Mouse (Mus musculus): ENCODE results near the gene Mdc1. TPM values are rescaled to one million over a fixed set of nuclear protein-coding genes. Genes with fewer than 3 reads are reported as not detected.

The Mdc1 gene
- total RNA-seq, 2 experiments from 2014 or later: 16.5 to 16.9 TPM

DNA sequence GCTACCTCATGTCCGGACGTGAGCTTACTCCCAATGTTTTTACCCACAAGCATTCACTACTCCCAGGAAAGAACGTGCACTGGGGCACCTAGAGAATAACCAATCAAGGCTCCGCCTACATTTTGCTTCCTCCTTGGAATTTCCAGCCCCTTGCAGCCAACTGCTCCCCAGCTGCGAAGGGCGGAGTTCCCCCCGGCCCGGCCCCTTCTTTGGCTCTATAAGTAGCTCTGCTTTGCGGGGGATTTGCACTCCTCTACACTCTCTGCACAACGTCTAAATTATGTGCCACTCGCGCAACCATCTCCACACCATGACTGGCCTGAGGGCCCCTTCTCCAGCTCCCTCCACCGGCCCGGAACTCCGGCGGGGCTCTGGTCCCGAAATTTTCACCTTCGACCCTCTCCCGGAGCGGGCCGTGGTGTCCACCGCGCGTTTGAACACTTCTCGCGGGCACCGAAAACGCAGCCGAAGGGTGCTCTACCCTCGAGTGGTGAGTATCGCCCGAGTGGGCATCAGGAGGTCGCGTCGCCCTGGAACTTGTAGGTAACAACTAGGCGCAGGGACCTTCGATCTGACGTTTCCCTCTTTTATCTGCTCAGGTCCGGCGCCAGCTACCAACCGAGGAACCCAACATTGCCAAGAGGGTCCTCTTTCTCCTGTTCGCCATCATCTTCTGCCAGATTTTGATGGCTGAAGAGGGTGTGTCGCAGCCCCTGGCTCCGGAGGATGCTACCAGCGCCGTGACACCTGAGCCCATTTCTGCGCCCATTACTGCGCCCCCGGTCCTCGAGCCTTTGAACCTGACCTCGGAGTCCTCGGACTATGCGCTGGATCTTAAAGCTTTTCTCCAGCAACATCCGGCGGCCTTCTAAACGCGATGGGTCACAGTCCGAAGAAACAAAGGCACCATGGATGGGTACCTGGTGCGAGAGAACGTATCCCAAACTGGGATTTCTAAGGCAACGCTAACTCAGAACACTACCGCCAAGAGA lies 19.6 kb upstream of the Mdc1 start, which contains the start of gene Ier3:
Ier3 (plus strand) TSS at position 246 of the 992 bp plus-strand sequence.
- intact Hi-C loops (cut with DNase I): loop anchor here (2.0 kb wide), 1 partner anchor 83 kb away; no protein-coding TSS in a partner anchor
- DNase-seq (ENCODE audit: low spot score in 2 of 2): peak; percentile 68 to 69

DNA sequence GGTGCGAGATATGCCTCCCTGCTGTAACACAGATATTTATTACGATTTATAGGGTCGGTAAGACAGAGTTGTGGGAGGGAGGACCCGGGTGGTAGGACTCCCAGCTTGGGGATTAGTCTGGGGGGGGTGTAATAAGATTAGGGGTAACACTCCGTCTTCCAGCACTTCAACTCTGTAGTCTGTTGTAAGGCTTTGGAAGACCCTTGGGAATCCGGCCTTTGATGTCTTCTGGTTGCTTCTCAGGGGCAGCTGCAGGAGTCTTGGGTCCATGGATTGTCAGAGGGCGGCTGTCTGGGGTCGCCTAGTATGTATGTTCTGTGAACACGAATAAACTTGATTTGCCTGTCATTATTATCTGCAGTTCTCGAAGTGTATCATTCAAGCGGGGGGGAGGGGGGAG lies 18.8 kb upstream of the Mdc1 start:
- intact Hi-C loops (cut with DNase I): loop anchor here (2.0 kb wide), 1 partner anchor 84 kb away; no protein-coding TSS in a partner anchor
- DNase-seq (ENCODE audit: low spot score in 2 of 2): no peak

DNA sequence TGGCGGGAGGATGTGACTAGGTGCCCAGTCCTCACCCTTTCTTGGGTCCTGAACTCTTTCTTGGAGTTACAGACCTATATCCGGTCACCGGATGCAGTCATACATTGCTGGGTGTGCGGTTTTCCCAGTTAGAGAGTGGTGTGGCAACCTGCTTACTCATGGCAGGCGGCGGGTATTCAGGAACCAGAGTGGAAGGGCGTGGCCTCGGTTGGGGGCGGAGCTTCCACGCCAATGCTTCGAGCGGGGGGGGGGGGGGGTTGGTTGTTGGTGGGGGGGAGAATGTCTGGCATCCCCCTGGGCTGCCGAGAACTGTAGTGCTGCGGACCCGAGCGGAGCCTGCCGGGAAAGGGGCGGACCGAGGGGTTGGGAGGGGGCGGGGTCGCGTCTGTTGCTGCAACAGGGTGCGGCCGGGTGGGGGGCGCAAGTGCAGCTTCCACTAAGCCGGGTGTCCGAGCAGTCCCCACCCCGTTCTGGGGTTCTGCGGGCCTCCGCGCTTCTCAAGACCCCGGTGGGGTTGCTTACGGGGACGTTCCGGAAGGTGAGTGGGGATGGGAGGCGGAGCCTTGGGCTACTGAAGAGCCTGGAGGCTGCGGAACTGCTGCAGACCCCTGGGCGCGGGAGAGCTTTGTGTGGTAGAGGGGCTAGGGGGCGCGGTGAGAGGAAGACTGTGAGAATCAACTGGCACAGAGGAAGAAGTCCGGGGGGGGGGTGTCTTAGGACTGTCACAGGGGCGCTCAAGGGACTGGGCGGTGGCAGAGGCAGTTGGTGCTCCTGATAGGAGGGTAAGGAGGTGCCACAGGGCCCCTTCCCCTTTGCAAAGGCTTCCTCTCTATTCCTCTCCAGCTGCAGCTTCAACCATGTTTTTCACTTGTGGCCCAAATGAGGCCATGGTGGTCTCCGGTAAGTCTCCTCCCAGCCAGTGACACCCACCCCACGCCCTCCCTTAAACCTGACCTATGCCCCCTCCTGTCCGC lies 18.1 kb upstream of the Mdc1 start, which contains the start of gene Flot1:
Flot1 (plus strand) TSS at position 267 of the 974 bp plus-strand sequence.
- intact Hi-C loops (cut with DNase I): loop anchor here (2.0 kb wide), 1 partner anchor 84 kb away; no protein-coding TSS in a partner anchor

DNA sequence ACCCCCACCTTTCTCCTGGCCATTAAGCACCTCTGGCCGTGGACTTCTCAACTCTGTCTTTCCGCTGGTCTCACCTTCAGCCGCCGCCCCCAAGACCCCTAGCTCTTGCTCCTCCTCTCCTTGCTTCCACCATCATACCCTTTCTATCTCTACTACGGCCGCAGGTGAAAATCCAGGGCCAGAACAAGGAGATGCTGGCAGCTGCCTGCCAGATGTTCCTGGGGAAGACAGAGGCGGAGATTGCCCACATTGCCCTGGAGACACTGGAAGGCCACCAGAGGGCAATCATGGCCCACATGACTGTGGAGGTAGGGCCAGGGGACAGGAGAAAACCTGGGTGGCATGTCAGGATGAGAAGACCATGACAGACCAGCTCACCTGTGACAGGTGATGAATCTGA lies 16.9 kb upstream of the Mdc1 start:
- no peak for DNase-seq (ENCODE audit: low spot score in 2 of 2)
- intact Hi-C loops (cut with DNase I): no loop called here

More for the DNA sequence above, 18.1 kb upstream of the Mdc1 start, which contains the start of gene Flot1:
- peak; percentile 73 to 76 for DNase-seq (ENCODE audit: low spot score in 2 of 2)

DNA sequence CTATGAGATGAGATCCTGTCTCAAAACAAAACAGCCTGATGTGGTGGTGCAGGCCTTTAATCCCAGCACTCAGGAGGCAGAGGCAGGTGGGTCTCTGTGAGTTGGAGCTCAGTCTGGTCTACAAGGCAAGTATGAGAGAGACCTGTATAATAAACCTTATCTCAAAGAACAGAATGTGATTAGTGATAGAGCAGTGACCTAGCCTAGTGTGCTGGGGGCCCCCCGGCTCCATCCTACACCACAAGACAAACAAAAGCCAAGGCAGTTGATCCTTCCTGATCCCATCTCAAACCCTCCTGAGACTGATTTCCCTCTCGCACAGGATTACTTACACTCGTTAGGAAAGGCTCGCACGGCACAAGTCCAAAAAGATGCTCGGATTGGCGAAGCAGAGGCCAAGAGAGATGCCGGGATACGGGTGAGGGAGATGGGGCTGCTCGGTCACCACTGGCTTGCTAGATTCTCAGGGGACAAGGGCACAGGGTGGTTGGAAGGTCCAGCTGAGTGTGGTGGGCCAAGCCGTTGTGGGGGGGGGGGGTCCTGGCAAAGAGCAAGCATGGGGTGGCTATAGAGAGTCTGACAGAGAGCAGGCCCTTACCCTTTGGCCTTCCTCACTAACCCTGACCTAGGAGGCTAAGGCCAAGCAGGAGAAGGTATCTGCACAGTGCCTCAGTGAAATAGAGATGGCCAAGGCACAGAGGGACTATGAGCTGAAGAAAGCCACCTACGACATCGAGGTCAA lies 16.0 kb upstream of the Mdc1 start:
- intact Hi-C loops (cut with DNase I): no loop called here
- no peak for DNase-seq (ENCODE audit: low spot score in 2 of 2)

DNA sequence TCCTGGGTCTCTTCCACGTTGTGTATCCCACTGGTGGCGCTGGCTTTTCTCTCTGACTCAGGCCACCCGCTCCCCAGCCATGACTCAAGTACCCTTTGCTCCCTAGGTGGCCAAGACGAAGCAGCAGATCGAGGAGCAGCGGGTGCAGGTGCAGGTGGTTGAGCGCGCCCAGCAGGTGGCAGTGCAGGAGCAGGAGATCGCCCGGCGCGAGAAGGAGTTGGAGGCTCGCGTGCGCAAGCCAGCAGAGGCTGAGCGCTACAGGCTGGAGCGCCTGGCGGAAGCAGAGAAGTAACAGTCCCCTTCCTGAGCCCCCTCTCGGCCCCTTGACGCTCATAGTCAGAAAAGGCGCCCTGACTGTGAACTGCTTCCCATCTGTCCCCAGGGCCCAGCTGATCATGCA lies 11.6 kb upstream of the Mdc1 start:
- intact Hi-C loops (cut with DNase I): loop anchor here (2.0 kb wide), 1 partner anchor 45 kb away; no protein-coding TSS in a partner anchor
- DNase-seq (ENCODE audit: low spot score in 2 of 2): peak; percentile 82 to 85

DNA sequence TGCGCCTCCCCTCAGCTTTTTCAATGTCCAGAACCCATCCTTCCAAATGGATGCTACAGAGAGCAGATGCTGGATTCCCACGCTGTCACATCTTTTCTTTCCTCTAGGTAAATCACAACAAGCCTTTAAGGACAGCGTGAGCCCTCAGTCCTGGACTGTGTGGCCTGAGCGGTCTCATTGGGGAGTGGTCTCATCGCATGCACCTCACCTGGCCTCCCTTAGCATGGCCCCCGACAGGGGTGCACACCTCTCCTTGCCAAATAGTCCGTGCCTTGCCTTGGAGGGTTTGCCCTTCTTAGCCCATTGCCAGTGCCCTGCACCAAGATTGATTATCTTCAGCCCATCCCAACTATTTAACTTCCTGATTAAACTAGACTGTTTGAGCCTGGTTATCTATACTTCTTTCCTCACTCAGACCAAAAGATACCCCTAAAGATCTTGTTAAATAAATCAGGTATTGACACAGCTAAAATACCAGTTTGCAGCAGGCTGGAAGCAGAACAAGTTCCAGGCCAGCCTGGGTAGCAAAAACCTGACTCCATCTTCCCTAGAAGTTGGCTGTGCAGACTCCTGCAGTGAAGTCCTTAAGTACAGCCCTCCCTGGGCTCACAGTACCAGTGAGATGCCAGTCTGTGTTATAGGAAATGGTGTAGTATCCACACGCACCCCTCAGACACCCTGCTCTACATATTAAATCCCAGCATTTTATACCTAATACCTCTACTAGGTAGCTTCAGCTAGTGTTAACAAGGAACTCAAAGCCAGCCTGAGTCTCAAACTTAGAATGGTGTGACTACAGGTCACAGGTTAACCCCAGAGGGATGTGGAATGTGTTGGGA lies 8.7 kb upstream of the Mdc1 start:
- intact Hi-C loops (cut with DNase I): no loop called here
- no peak for DNase-seq (ENCODE audit: low spot score in 2 of 2)

DNA sequence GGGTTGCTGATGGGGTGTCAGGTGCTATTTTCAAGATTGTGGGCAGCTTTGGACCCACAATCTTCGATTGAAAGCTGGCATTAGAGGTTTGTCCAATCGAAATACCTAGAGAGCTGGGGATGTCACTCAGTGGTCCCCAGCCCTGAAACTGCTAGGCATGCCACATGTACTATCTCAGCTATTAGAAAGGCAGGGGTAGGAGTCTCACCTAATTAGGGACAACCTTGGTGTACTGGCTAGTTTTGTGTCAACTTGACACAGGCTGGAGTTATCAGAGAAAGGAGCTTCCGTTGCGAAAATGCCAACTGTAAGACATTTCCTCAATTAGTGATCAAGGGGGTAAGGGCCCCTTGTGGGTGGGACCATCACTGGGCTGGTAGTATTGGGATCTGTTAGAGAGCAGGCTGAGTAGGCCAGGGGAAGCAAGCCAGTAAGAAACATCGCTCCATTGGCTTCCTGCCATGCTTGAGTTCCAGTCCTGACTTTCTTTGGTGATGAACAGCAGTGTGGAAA lies 8.0 kb upstream of the Mdc1 start:
- intact Hi-C loops (cut with DNase I): no loop called here
- DNase-seq (ENCODE audit: low spot score in 2 of 2): no peak

DNA sequence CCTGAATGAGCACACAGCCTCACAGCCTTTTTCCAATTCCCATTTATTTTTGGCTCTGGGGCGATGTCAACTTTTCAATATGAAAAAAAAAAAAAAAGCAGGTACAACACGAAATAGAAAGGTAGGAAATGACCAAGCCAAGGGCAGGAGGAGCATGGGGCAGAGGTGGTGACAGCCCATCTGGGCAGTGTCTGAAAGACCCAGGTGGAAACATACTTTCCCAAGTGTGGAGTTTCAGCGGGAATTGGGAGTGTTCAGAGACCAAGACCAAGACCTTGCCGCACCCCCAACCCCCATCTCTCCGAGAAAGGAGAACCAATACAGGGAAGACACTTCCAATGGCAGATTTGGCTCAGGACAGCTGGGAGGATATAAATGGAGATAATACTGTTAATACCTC lies 7.4 kb upstream of the Mdc1 start:
- no peak for DNase-seq (ENCODE audit: low spot score in 2 of 2)
- intact Hi-C loops (cut with DNase I): no loop called here

DNA sequence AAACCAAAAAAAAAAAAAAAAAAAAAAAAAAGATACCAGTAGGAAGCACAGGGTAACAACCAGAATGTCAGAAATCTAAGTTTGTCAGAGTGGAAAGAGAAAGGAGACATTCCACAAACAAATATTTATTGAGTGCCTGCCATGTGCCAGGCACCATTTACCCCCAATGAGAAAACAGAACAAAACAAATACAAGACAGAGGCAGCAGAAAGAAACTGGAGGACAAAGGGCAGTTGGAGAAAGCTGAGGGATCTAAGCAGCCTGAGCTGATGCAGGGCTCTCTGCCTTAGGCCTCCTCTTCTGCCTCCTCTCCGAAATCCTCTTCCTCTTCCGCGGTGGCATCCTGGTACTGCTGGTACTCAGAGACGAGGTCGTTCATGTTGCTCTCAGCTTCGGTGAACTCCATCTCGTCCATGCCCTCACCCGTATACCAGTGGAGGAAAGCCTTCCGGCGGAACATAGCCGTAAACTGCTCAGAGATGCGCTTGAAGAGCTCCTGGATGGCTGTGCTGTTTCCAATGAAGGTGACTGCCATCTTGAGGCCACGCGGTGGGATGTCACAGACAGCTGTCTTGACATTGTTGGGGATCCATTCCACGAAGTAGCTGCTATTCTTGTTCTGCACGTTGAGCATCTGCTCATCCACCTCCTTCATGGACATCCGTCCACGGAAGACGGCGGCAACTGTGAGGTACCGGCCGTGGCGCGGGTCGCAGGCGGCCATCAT lies 6.5 kb upstream of the Mdc1 start:
- intact Hi-C loops (cut with DNase I): loop anchor here (5.0 kb wide), 1 partner anchor 82 kb away; the partner anchor contains the start of genes Mrps18b and Ppp1r10
- peak; percentile 25 to 53 for DNase-seq (ENCODE audit: low spot score in 2 of 2)

DNA sequence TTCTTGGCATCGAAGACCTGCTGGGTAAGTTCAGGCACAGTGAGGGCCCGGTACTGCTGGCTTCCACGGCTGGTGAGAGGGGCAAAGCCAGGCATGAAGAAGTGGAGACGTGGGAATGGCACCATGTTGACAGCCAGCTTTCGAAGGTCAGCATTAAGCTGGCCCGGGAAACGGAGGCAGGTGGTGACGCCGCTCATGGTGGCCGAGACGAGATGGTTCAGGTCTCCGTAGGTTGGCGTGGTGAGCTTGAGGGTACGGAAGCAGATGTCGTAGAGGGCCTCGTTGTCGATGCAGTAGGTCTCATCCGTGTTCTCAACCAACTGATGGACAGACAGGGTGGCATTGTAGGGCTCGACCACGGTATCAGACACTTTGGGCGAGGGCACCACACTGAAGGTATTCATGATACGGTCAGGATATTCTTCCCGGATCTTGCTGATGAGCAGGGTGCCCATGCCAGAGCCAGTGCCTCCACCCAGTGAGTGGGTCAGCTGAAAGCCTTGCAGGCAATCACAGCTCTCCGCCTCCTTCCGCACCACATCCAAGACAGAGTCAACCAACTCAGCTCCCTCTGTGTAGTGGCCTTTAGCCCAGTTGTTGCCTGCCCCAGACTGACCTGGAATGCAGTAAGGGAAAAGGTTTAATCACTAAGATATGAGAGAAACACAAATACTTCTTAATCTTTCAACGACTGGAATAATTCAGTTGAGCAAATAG lies 5.7 kb upstream of the Mdc1 start:
- DNase-seq (ENCODE audit: low spot score in 2 of 2): peak; percentile 49
- intact Hi-C loops (cut with DNase I): loop anchor here (2.0 to 5.0 kb wide), 2 partner anchors 37 to 82 kb away; partner anchors contain the start of genes Mrps18b and Ppp1r10

DNA sequence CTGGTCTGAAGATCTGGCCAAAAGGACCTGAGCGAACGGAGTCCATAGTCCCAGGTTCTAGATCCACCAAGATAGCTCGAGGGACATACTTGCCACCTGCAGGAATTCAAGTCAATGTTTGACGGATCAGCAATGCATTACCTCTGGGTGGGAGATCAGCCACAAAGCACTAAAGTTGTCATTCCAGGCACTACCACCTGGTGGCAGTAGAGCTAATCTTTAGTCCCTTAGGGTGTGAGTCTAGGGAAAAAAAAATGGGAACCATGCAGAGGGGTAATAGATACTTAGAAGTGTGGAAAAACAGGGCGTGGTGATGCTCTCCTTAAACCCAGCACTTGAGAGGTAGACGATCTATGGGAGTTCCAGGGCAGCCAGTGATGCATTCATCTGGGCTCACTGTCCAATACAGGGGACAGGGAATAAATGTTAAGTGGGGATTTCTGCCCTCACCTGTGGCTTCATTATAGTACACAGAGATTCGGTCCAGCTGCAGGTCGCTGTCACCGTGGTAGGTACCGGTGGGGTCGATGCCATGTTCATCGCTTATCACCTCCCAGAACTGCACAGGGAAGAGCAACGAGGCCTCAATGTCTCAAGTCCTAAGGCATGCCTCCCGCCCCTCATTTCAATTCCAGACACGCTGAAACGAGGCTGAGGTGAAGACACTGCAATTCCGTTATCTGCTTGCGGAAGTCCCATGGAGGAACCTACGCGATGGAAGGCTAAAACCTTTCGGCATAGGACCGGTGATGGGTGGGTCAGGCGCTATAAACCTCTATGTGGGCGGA lies 4.9 kb upstream of the Mdc1 start:
- intact Hi-C loops (cut with DNase I): loop anchor here (2.0 to 5.0 kb wide), 2 partner anchors 36 to 81 kb away; partner anchors contain the start of genes Mrps18b and Ppp1r10
- DNase-seq (ENCODE audit: low spot score in 2 of 2): peak; percentile 81 to 87

DNA sequence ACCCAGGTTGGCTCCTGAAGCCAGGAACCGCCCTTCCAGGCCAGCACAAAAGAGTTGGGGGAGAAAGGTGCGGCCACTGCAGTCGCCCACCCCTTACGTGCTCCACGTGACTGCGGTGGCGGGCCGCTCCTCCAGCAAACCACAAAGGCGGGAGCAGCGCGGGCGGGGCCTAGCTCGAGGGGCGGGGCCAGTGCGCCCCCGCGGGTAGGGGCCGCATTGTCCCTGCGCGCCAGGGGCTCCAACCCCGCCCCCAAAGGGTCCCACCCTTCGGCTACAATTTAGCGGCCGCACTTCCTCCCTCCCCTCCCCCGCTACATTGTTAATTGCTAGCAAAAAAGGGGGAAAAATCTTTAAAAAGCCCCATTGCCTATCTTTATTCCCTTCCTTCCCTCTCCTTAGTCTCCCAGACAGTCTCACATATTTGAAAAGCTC lies 4.3 kb upstream of the Mdc1 start:
- intact Hi-C loops (cut with DNase I): loop anchor here (2.0 to 5.0 kb wide), 2 partner anchors 36 to 80 kb away; partner anchors contain the start of genes Mrps18b and Ppp1r10
- DNase-seq (ENCODE audit: low spot score in 2 of 2): peak; percentile 84 to 86

DNA sequence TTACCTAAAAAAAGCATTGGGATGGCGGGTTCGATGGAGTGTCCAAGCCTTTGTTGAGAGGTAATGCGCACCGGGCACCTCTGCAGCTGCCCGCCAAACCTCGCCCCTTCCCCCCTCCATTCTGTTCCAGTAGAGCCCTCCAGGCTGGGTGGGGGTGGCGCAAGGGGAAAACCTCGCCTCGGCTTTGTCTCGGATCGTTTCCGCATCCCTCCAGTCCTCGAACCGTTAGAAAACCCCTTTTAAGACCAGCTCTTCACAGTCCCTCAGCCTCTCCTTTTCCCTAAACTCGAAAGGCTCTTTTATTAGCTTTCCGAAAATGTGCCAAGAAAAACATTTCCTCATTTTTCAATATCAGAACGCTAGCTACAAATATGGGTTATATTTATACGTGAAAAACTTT lies 3.8 kb upstream of the Mdc1 start:
- peak in 1 of 2 experiments; percentile 47 for DNase-seq (ENCODE audit: low spot score in 2 of 2)
- intact Hi-C loops (cut with DNase I): loop anchor here (2.0 to 5.0 kb wide), 2 partner anchors 35 to 80 kb away; partner anchors contain the start of genes Mrps18b and Ppp1r10

DNA sequence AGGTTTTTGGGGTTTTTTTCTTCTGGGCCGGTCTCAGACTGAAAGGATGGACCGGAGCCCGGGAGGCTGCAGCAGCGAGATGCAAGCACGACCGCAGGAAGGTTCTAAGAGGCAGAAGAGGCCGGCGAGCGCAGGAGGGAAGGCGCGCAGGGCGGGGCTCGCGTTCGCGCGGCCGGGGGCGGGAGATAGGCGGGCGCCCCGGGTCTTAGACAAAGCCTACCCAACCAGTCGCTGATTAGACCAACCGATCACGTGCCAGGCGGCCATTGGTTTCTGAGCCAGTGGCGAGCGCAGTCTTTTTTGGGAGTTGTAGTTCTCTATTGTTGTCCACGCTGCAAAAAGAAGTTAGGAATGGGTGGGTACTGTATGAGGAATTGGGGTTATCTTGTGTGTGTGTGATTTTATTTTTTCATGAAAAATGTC lies 3.2 kb upstream of the Mdc1 start, which contains the start of gene Tubb5:
Tubb5 (minus strand) TSS at position 185 of the 423 bp plus-strand sequence.
- DNase-seq (ENCODE audit: low spot score in 2 of 2): peak; percentile 96 to 98
- intact Hi-C loops (cut with DNase I): loop anchor here (5.0 kb wide), 1 partner anchor 79 kb away; the partner anchor contains the start of genes Mrps18b and Ppp1r10

Data from left cerebral cortex, postnatal 36 days (tissue).